Mouse (Mus musculus): ENCODE data around the gene Ankrd11. TPM values are rescaled to one million over a fixed set of nuclear protein-coding genes. Genes with fewer than 3 reads are reported as not detected.

The Ankrd11 gene
- total and polyA plus RNA-seq, 3 experiments: 54.8 to 86.9 (median 65.4) TPM

- DNase-seq: no peak
Measured at GRCm38 (mm10) chr8:122925939-122926722, 115.9 kb downstream of the Ankrd11 start.

- DNase-seq: no peak
Measured at GRCm38 (mm10) chr8:122924091-122924490, 118.0 kb downstream of the Ankrd11 start.

GRCm38 (mm10) chr8:122923431-122924090 is 118.5 kb downstream of the Ankrd11 start:
- peak; percentile 47 for DNase-seq

- no peak for DNase-seq
Measured at GRCm38 (mm10) chr8:122922945-122923344, 119.1 kb downstream of the Ankrd11 start.

- DNase-seq: no peak
Measured at GRCm38 (mm10) chr8:122920890-122921289, 121.2 kb downstream of the Ankrd11 start.

GRCm38 (mm10) chr8:122918438-122919107 is 123.5 kb downstream of the Ankrd11 start:
- DNase-seq: no peak

- no peak for DNase-seq
Measured at GRCm38 (mm10) chr8:122917531-122918392, 124.3 kb downstream of the Ankrd11 start.

GRCm38 (mm10) chr8:122916766-122917165 is 125.3 kb downstream of the Ankrd11 start:
- DNase-seq: no peak

GRCm38 (mm10) chr8:122912871-122913270 is 129.2 kb downstream of the Ankrd11 start:
- DNase-seq: no peak

GRCm38 (mm10) chr8:122912150-122912549 is 129.9 kb downstream of the Ankrd11 start:
- no peak for DNase-seq

GRCm38 (mm10) chr8:122906463-122907021 is 135.5 kb downstream of the Ankrd11 start:
- DNase-seq: peak; percentile 97

GRCm38 (mm10) chr8:122905346-122905745 is 136.7 kb downstream of the Ankrd11 start:
- DNase-seq: peak; percentile 87

- no peak for DNase-seq
Measured at GRCm38 (mm10) chr8:122904496-122904895, 137.6 kb downstream of the Ankrd11 start.

GRCm38 (mm10) chr8:122903002-122903401 is 139.1 kb downstream of the Ankrd11 start:
- no peak for DNase-seq

- peak; percentile 80 for DNase-seq
Measured at GRCm38 (mm10) chr8:122902581-122902980, 139.5 kb downstream of the Ankrd11 start.

GRCm38 (mm10) chr8:122901892-122902515 is 140.1 kb downstream of the Ankrd11 start:
- DNase-seq: peak; percentile 70

GRCm38 (mm10) chr8:122901476-122901875 is 140.6 kb downstream of the Ankrd11 start:
- no peak for DNase-seq

- DNase-seq: no peak
Measured at GRCm38 (mm10) chr8:122899085-122899484, 143.0 kb downstream of the Ankrd11 start.

- DNase-seq: no peak
Measured at GRCm38 (mm10) chr8:122898473-122898872, 143.6 kb downstream of the Ankrd11 start.

- no peak for DNase-seq
Measured at GRCm38 (mm10) chr8:122898018-122898417, 144.1 kb downstream of the Ankrd11 start.

- no peak for DNase-seq
Measured at GRCm38 (mm10) chr8:122897200-122897599, 144.9 kb downstream of the Ankrd11 start.

All from adrenal gland, adult 2 months (tissue).